Mouse (Mus musculus): ENCODE data around the gene Avil. TPM values are rescaled to one million over a fixed set of nuclear protein-coding genes. Genes with fewer than 3 reads are reported as not detected.
A peak's percentile ranks its signal among the peaks of the same experiment; 100 is the strongest.
"Not testable (repeated sequence)": the region's sequence is repeated elsewhere in the genome, so short reads cannot be mapped to it uniquely, and the experiment has no call there.

The Avil gene
- polyA plus RNA-seq, 1 experiment from 2014 or later, result 2.2 TPM

- ATAC-seq, result no peak
- WGBS, result 95% methylated on average over 8 of the region's 8 CpGs
Measured at GRCm38 (mm10) chr10:127055406-127055805, 54.9 kb downstream of the Avil start.

GRCm38 (mm10) chr10:127056490-127056889 is 56.0 kb downstream of the Avil start:
- Histone ChIP-seq H3K4me3 (replicated peaks) (no peak overlapping the region), H3K9ac (replicated peaks) (no peak overlapping the region), H3K27ac (no peak overlapping the region), H3K27me3 (peaks cover 13% of the 10 kb centered on the region), H3K4me2 (replicated peaks) (no peak overlapping the region), H3K4me1 (replicated peaks) (peaks cover 45% of the 10 kb centered on the region), H3K36me3 (peaks cover 42% of the 10 kb centered on the region), H3K9me3 (no peaks in the 10 kb centered on the region)
- 91% methylated on average over 20 of the region's 20 CpGs for WGBS
- ATAC-seq, result no peak

More at GRCm38 (mm10) chr10:127055406-127055805, 54.9 kb downstream of the Avil start:
- H3K4me1 ChIP-seq (replicated peaks), result peaks cover 35% of the 10 kb centered on the region
- peaks cover 42% of the 10 kb centered on the region for H3K36me3 ChIP-seq
- peaks cover 24% of the 10 kb centered on the region for H3K27me3 ChIP-seq
- H3K27ac ChIP-seq, result no peak overlapping the region
- H3K9ac ChIP-seq (replicated peaks), result no peak overlapping the region
- H3K9me3 ChIP-seq, result no peaks in the 10 kb centered on the region
- H3K4me3 ChIP-seq (replicated peaks), result no peak overlapping the region
- H3K4me2 ChIP-seq (replicated peaks), result no peak overlapping the region

DNA sequence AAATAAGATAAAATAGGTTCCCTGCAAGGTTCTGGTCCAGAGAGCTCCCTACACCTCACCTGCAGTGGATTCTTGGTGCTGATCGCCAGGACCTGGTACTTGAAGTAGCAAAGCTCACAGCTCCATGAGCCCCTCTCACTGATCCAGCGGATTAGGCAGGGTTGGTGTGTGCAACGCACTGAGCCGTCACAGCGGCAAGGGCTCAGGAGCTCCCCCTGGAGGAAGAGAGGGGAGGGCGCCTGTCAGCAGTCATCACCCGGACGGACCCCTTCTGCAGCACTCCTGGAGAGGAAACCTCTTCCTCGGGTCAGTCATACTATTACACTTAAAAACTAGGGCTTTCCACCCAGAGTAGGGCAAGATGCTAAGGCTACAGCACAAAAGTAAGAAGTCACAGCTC is 57.7 kb downstream of the Avil start:
- peak overlapping the region; percentile 98 for H3K27ac ChIP-seq
- peaks cover 42% of the 10 kb centered on the region for H3K36me3 ChIP-seq
- H3K27me3 ChIP-seq, result no peaks in the 10 kb centered on the region
- no peaks in the 10 kb centered on the region for H3K9me3 ChIP-seq
- WGBS, result 1% methylated on average over 9 of the region's 9 CpGs
- H3K9ac ChIP-seq (replicated peaks), result peak overlapping the region; percentile 96
- peak overlapping the region; percentile 88 for H3K4me2 ChIP-seq (replicated peaks)
- H3K4me1 ChIP-seq (replicated peaks), result peaks cover 56% of the 10 kb centered on the region
- peak overlapping the region; percentile 94 for H3K4me3 ChIP-seq (replicated peaks)
- ATAC-seq, result peak; percentile 34

GRCm38 (mm10) chr10:127058708-127059107 is 58.2 kb downstream of the Avil start:
- WGBS, result 6% methylated on average over 8 of the region's 8 CpGs
- Histone ChIP-seq H3K36me3 (peaks cover 39% of the 10 kb centered on the region), H3K9ac (replicated peaks) (peak overlapping the region; percentile 96), H3K4me2 (replicated peaks) (peak overlapping the region; percentile 88), H3K9me3 (no peaks in the 10 kb centered on the region), H3K27ac (peak overlapping the region; percentile 98), H3K4me1 (replicated peaks) (peaks cover 56% of the 10 kb centered on the region), H3K4me3 (replicated peaks) (peak overlapping the region; percentile 94), H3K27me3 (no peaks in the 10 kb centered on the region)
- ATAC-seq, result no peak

DNA sequence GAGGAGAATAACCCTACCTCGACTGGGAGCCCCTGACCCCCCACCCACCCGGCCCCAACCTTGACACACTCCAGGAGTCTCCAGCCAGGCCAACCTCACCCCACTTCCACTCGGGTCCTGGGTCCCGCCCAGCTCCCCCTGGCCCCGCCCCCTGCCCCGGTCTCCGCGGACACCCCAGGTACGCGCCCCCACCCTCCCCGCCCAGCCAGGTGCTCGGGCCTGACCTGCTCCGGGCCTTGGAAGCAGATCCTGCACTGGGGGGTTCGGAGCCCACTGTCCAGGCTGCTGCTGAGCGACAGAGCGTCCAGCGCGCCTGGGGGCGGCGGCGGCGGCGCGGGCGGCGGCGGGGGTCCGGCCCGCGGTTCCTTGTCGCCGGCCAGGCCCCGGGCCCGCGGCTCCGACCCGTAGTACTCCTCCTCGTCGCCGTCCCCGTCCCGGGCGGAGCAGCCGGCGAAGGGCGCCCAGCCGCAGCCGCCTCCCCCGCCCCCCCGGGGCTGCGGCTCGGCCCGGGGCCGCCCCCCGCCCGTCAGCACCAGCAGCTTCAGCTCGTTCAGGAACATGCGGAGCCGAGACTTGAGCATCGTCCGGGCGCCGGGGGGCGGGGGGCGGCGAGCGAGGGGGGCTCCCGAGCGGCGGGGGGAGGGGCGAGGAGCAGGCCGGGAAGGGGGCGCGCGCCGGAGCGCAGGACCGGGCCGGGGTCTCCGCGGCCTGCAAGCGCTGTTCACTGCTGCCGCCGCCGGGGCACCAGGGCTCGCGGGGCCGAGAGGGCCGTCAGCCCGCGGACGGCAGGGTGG is 58.9 kb downstream of the Avil start:
- WGBS, result under 1% methylated on average over 37 of the region's 92 CpGs
- peaks cover 56% of the 10 kb centered on the region for H3K4me1 ChIP-seq (replicated peaks)

GRCm38 (mm10) chr10:127059968-127060916 is 59.7 kb downstream of the Avil start, which contains the start of gene March9:
March9 (minus strand) TSS chr10:127060184.
- H3K4me1 ChIP-seq (replicated peaks), result peaks cover 58% of the 10 kb centered on the region
- no peaks in the 10 kb centered on the region for H3K9me3 ChIP-seq
- H3K36me3 ChIP-seq, result peaks cover 30% of the 10 kb centered on the region
- peak within 1 kb of the TSS; percentile 88 for H3K4me2 ChIP-seq (replicated peaks)
- peak within 1 kb of the TSS; percentile 94 for H3K4me3 ChIP-seq (replicated peaks)
- ATAC-seq, result peak; percentile 16
- H3K27me3 ChIP-seq, result no peaks in the 10 kb centered on the region
- H3K27ac ChIP-seq, result peak within 1 kb of the TSS; percentile 98
- H3K9ac ChIP-seq (replicated peaks), result peak within 1 kb of the TSS; percentile 96
- WGBS, result 2% methylated on average over 29 of the region's 72 CpGs

More for the DNA sequence above, 58.9 kb downstream of the Avil start:
- ATAC-seq, result peak; percentile 1; the same call in 1 of the 2 replicates
- Histone ChIP-seq H3K9ac (replicated peaks) (peak overlapping the region; percentile 96), H3K36me3 (peaks cover 33% of the 10 kb centered on the region), H3K27me3 (no peaks in the 10 kb centered on the region), H3K27ac (peak overlapping the region; percentile 98), H3K9me3 (no peaks in the 10 kb centered on the region), H3K4me2 (replicated peaks) (peak overlapping the region; percentile 88), H3K4me3 (replicated peaks) (peak overlapping the region; percentile 94)

- WGBS, result 30% methylated on average over 5 of the region's 5 CpGs
- H3K4me2 ChIP-seq (replicated peaks), result peak overlapping the region; percentile 88
- H3K9ac ChIP-seq (replicated peaks), result peak overlapping the region; percentile 96
- H3K4me1 ChIP-seq (replicated peaks), result peaks cover 56% of the 10 kb centered on the region
- H3K9me3 ChIP-seq, result no peaks in the 10 kb centered on the region
- H3K27me3 ChIP-seq, result no peaks in the 10 kb centered on the region
- ATAC-seq, result no peak
- H3K27ac ChIP-seq, result peak overlapping the region; percentile 98
- H3K4me3 ChIP-seq (replicated peaks), result peak overlapping the region; percentile 94
- peaks cover 30% of the 10 kb centered on the region for H3K36me3 ChIP-seq
Measured at GRCm38 (mm10) chr10:127061085-127061484, 60.6 kb downstream of the Avil start.

DNA sequence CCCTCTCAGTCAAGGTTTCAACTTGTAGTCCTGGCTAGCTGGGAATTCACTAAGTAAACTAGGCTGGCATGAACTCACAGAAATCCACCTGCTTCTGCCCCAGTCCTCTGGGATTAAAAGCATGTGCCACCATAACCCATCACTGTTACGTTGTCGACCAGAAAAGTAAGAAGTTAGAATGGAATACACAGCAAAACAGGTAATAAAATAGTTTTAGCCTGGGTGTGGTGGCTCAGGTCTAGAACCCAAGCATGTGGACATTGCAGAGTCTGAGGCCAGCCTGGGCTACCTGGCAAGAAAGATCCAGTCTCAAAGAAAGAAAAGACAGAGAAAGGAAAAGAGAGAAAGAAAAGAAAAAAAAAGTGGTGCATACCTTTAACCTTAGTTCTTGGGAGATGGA is 61.0 kb downstream of the Avil start:
- 71% methylated on average over 2 of the region's 2 CpGs for WGBS
- Histone ChIP-seq H3K4me1 (replicated peaks) (peaks cover 59% of the 10 kb centered on the region), H3K9me3 (no peaks in the 10 kb centered on the region), H3K4me3 (replicated peaks) (peak overlapping the region; percentile 94), H3K9ac (replicated peaks) (peak overlapping the region; percentile 96), H3K4me2 (replicated peaks) (peak overlapping the region; percentile 88), H3K27ac (peak overlapping the region; percentile 98), H3K36me3 (peaks cover 30% of the 10 kb centered on the region), H3K27me3 (no peaks in the 10 kb centered on the region)
- ATAC-seq, result no peak

- Histone ChIP-seq H3K36me3 (peaks cover 30% of the 10 kb centered on the region), H3K27ac (peak overlapping the region; percentile 82), H3K4me1 (replicated peaks) (peaks cover 60% of the 10 kb centered on the region)
- not testable (repeated sequence) for H3K27me3 ChIP-seq; H3K9ac ChIP-seq (replicated peaks); H3K4me3 ChIP-seq (replicated peaks); ATAC-seq; H3K4me2 ChIP-seq (replicated peaks); H3K9me3 ChIP-seq
- WGBS, result 89% methylated on average over 4 of the region's 4 CpGs
Measured at GRCm38 (mm10) chr10:127062101-127062500, 61.6 kb downstream of the Avil start.

DNA sequence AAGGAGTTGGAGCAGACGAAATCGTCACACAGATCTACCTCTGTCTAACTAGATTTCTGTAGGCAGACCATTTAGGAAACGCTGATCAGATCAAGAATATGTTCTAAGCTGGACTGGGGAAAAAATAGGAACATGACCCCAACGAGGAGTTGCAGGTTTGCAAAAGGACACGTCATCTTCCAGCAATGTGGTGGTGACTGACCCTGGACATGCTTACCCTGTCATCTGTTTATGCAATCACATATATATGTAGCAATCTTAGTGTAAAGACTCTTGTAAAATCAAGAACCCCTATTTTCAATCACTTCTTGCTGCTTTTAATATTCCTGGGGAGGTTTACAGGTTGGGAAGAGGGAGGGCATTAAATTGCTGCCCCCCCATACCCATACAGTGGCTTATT is 62.0 kb downstream of the Avil start:
- peak overlapping the region; percentile 82 for H3K27ac ChIP-seq
- H3K4me2 ChIP-seq (replicated peaks), result peak overlapping the region; percentile 45; the same call in 1 of the 2 replicates
- no peak overlapping the region; the same call in 1 of the 2 replicates for H3K4me3 ChIP-seq (replicated peaks)
- no peak overlapping the region for H3K9ac ChIP-seq (replicated peaks)
- H3K9me3 ChIP-seq, result no peaks in the 10 kb centered on the region
- no peak for ATAC-seq
- 76% methylated on average over 5 of the region's 5 CpGs for WGBS
- H3K4me1 ChIP-seq (replicated peaks), result peaks cover 56% of the 10 kb centered on the region
- H3K27me3 ChIP-seq, result no peaks in the 10 kb centered on the region
- H3K36me3 ChIP-seq, result peaks cover 30% of the 10 kb centered on the region

GRCm38 (mm10) chr10:127063239-127063872 is 62.8 kb downstream of the Avil start, which contains the start of gene Cdk4:
Cdk4 (plus strand) TSS chr10:127063534.
- Histone ChIP-seq H3K36me3 (peaks cover 37% of the 10 kb centered on the region), H3K27me3 (no peaks in the 10 kb centered on the region), H3K4me2 (replicated peaks) (peak within 1 kb of the TSS; percentile 93), H3K4me1 (replicated peaks) (peaks cover 56% of the 10 kb centered on the region), H3K4me3 (replicated peaks) (peak within 1 kb of the TSS; percentile 77), H3K9ac (replicated peaks) (peak within 1 kb of the TSS; percentile 96), H3K9me3 (no peaks in the 10 kb centered on the region), H3K27ac (peak within 1 kb of the TSS; percentile 90)
- 0% methylated on average over 46 of the region's 46 CpGs for WGBS
- ATAC-seq, result peak; percentile 86

All from midbrain, embryonic 13.5 days (tissue).